Mouse (Mus musculus) monocyte, adult 2 months (primary cell): Measurements from ENCODE around the gene Rer1.
"Not testable (repeated sequence)": the region's sequence is repeated elsewhere in the genome, so short reads cannot be mapped to it uniquely, and the experiment has no call there.

Experiments
- DNase-seq, 2 experiments: peaks; one replicate each; pipeline ENCODE4 v3.0.0; 2022; ENCODE audit warnings: low spot score in 2 of 2, low read depth in 1 of 2

Rer1 gene

DNA sequence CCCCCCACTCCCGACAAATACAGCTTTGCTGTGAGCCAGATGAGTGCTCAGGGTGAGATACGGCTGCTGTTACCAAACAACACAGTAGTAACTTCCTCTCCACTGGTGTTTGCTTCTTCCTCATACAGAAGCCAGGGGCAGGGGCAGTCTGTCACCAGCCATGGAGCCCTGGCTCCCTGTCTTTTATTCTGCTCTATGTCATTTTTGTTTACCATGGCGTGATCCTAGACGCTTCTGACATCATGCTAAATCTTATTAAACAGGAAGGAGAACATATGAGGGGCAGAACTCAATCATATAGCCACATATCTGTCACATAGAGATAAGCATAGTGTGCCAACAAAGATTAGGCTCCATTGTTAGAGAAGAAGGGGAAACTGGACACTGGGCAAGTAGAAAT lies 30.4 kb upstream of the Rer1 start:
- no peak for DNase-seq

DNA sequence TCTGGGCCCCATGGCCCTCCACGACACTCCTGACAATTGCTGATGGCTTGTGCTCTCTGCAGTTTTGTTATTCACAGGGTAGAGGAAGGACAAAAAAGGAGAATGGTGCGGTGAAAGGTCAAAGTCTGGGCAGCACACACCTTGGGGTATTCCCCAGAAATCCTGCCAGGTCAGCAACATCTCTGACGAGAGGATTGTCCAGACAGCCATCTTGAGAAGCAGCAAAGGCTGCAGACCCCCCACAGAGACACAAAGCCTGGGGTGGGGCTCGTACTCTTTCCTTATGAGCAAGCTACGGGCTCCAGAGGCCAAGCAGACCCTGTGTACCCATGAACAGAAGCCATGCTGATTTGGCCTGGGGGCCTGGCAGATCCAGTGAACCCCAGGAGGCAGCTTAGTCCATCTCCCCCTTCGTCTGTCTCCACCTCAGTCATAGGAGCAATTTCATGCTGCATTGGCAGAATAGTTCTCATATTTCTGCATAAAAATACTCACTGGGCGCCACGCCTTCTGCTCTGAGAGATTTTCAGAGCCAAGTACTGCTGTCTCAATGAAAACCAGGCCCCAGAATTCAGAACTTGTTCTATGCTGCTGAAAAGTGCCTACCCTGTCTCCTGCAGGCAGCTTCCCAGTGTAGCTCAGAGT lies 27.7 kb upstream of the Rer1 start:
- no peak for DNase-seq

DNA sequence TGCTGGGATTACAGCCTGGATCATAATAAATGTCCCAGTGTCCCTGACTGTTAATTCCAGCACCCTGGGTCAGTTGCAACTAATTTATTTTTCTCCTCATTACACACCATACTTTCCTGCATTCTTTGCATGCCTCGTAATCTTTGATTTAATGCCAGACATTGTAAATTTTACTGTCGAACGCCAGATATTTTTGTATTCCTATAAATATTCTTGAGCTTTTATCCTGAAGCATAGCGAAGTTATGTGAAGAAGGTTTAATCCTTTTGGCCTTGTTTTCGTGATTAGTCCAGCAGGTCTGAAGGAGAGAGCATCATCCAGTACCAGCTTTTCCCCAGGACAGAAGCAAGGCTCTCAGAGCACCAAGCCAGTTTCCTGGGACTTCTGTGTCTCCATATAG lies 23.3 kb upstream of the Rer1 start:
- no peak for DNase-seq

DNA sequence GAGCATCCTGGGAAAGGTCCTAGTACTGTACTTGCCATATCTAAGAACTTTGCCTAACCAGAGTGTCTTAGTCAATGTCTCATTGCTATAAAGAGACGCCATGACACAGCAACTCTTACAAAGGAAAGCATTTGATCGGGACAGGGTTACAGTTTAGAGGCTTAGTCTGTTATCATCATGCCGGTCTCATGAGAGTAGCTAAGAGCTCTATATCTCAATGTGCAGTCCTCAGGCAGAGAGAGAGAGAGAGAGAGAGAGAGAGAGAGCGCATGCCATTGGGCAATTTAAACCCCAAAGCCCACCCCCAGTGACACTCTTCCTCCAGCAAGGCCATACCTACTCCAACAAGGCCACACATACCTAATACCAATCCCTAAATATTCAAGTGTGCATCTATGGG lies 21.7 kb upstream of the Rer1 start:
- DNase-seq = no peak

DNA sequence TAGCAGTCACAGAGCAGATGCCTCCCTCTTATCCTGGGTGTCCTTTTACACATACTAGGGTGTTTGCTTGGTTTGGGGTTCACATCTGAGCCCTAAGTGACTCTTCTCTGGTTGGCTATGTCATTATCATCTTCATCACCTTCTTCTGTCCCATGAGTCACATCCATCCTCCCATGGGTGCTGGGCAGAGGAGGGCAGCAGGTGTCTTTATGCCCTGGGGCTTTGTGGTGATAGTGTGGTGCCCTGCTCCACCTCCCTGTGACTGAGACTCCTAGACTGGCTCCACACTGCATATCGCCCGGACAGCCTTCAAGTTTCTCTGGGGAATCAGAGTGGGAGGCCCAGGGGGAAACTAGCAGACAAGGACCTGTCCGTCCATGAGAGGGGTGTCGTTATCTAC lies 12.4 kb upstream of the Rer1 start:
- DNase-seq = no peak

DNA sequence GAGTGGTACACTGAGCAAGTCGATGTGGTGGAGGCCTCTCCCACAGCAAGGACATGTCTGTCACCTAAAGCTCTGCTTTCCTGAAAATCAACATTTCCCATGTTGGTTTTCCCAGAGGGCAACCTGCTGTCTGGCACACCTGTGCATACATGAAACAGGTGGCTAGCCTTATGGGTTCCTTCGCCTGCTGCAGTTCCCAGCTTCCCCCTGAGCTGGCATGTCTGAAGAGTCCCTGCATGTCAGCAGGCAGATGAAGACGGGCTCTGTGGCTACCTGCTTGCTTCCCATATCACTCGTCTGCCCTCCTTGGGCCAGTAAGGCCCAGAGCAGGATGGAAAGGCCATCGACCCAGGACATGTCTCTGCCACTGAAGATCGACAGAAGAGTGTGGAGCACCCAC lies 11.3 kb upstream of the Rer1 start:
- DNase-seq = no peak

DNA sequence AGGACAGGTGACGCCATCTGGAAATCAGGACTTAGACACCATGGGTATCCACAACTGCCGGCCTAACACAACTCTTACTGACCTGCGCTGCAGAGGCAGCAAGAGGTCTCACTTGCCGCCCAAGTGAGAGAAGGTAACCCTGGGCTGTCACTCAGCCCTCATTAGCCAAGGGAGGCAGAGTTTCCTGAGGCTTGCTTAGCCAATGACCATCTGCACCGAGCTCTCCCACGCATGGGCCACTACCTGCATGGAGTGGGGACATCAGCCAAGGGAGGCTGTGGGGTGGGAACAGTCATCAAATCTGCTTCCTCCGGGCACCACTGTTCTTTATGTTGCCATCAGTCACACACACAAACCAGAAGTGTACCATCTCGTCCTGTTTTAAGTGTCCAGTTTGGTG lies 9.8 kb upstream of the Rer1 start:
- DNase-seq = no peak

DNA sequence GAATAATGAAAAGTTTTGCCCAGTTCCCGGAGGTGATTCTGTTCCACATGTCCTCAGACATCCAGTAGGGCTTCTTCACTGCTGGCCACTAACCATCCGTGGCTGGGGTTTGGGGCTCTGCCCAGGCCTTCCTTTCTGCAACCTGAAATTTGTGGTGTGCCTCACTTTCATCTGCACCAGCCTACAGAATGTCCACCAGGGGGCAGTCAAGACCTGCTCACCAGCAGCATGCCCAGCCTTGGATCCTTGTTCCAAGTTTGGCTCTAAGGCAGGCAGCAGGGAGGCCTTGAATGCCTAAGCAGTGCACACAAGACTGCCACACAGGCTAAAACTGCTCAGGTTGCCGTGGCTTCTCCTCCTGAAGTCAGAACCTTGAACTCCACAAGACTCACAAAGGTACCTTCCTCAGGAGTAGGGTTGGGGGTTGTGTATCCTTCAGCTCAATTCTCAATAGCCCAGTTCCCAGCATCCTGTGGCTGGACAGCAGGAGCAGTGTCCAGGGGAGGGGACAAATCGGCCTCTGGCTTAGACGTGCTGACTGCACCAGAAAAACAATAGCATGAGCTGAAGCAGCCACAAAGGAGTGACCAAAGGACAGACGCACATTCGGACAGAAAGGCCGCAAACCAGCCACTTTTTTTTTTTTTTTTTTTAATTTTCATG lies 9.2 kb upstream of the Rer1 start:
- DNase-seq = peak; percentile 41 to 72

DNA sequence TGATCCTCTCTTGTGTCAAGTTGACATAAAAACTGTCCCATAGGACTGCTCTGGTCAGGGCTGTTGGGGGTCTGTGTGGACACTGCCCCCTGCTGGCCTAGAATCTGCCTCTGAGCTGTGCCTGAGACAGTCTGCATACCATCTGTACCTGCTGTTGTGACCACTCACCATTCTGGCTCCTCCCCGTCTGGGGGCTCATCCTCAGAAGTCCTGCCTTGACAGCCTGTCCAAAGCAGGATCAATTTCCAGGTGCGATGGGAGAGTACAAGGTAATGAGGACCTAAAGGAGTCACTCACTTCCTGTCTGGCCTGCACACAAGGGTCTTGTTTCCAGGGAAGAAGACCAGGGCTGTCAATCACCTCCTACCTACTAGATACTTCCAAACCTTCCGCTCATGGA lies 8.4 kb upstream of the Rer1 start:
- DNase-seq = no peak

DNA sequence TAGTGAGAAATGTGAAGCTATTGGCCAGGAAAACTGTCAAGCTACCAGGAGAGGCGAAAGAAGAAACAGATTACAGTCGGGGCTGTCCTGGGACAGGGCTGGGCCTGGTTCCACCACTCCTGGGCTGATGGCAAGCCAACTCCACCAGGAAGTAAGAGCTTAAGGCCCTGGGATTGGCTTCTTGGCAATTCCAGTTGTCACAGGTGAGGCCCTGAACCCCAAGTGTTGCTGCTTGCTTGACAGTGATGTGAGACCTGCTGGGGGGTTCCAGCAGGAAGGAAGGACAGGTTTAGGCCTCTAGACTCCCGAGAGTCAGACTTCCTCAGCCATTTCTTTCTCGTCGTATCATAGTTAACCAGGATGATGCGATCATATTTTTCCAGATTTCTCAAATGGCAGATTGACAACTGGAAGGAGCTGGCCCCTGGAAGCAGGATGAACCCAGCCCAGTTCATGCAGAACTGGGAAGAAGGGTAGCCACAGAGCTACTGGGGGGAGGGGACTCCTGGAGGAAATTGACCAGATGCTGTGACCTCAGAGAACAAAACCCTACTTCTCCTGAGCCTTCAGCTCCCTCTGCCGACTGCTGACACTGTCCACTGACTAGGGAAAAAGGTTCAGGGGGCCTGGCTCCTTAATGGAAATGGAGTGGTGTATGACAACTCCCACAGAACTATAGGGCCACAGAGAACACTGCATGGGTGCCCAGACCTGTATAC lies 7.4 kb upstream of the Rer1 start:
- no peak for DNase-seq

DNA sequence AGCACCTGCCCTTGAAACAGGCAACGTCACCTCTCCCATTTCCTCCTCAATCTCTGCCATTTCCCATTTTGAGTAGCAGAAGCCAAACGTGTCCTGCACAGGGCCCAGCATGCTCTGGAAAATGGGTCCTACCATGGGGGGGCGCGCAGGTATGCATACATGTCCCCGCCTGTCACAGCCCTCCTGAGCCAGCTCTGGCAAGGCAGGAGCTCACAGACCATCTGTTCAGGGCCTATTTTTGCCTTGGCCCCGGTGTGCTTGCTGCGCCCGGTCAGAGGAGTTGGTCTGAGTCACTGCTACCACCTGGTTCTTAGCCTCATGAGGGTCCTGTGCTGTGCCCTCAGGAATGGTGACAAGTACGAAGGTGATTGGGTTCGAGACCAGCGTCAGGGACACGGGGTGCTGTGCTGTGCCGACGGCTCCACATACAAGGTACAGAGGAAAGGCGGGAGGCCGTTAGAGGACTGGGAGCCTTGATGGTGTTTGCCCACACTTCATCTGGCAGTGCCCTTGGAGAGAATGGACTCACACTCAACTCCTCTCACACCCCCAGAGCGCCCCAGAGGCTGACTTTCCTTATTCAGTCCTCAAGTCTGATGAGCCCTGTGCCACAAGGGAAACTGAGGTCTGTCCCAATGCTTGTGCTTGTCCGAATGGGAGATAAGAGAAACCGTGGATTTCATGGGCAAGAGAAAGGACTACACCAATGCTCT lies 6.7 kb upstream of the Rer1 start:
- no peak for DNase-seq

DNA sequence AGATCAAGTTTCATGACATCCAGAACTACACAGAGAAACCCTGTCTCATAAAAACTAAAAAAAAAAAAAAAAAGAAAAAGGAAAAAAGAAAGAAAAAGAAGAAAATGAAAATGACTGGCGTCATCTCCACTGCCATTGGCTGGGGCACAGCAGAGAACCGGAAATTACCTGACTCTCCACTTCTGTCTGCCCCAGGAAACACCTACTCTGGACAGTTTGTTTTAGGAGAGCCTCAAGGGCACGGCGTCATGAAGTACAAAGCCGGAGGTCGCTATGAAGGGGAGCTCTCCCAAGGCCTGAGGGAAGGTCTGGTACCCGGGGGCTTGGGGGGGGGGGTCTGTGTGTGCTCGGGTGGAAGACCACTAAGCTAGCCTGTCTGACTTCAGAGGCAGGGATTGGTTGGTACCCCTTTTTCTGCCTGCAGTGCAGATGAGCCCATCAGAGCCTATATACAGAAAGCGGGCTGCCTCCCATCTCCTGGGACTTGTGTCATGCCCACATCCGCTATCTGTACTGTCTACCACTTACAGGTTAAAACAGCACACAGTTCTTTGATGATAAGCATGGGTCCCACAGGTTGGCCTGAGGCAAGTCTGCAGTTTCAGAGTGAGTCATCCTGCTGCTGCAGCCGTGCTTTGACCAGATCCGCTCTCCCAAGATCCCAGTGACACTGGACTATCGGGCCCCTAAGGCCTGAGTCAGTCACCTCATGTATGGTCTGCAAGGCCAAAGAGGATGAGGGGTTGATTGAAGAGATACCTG lies 4.7 kb upstream of the Rer1 start:
- no peak for DNase-seq

DNA sequence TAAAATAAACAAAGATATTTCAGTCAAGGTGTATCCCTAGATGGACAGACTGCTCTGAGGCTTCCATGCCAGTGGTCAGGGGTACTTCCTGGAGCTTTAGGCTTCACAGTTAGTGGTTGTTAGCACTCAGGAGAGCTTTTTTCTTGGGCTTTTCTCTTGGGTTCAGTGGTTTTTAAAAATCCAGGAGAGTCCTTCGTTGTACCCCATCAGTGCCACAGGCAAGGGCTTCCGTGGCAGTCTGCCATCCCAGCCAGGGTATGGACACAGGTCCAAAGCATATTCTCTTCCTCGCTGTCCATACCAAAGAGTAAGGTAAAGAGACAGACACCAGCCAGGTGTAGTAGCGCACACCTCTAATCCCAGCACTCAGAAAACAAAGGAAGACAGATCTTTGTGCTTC lies 4.0 kb upstream of the Rer1 start:
- no peak for DNase-seq

DNA sequence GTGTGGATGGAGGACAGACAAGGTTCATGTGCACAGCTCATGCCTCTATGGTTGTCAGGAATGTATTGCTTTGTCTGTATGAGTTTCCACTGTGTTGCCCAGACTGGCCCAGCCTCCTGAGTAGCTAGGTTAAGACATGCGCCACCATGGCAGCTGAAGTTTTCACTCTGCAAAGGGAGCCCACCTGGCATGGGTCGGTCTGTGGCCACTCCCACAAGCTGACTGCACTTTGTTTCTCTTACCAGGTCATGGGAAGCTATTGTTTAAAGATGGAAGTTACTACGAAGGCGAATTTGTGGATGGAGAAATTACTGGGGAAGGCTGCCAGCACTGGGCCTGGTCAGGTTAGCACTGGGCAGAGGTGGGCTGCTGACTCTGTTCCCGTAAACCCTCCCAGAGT lies 3.1 kb upstream of the Rer1 start:
- DNase-seq = no peak

DNA sequence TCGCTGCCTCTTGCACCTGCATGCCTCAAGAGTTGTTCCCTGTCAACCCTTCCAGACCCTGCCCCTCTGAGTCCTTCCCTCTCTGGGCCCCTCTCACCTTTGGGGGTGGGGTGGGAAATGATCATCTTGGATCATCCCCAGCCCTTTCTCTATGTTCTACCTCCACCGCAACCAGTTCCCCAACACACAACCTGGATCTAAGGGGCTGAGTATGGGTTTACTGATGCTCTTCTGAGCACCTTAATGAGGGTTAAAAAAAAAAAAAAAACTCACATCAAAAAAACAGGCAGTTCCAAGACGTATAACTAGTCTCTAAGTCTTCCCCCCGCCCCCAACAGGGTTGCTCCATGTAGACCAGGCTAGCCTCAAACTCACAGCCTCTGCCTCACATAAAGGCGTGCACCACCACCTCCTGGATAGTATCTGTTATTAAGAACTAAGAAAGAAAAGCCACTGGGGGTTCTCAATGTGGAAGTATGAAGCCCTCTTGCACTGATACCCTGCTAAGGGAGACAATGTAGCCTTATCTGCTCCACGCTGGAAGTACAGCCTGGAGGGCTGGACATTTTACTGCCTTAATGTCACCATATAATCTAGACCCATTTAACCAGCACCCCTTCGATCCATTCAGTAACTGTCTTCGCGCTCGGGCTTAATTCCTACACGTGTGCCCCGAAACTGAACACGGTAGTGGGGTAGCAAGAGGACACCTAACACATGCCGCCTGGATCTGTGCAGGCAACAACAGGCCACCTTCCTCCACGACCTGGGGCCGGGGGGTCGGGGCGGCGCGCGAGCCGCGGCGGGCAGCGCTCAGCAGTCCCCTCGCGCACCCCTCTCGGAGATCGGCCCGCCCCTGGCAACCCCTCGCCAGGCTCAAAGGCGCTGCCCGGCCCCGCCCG lies 725 bp downstream of the Rer1 start:
- no peak for DNase-seq

DNA sequence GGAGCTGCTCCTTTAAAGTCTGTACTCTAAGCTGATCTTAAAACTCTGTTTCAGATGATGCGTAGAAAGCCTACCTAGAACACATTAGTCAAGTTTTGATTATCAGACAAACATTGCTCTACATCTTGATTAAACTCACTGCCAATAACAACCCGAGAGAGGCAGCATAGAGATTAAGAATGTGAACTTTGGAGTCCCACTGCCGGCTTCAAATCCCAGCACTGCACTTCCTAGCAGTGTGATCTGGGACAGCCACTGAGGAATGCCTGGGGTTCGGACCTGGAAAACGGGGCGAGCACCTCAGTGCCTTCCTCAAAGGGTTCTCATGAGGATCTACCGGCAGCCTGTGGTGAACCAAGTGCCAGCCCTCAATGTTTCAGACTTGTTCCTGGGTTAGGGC lies 1.8 kb downstream of the Rer1 start:
- no peak for DNase-seq

DNA sequence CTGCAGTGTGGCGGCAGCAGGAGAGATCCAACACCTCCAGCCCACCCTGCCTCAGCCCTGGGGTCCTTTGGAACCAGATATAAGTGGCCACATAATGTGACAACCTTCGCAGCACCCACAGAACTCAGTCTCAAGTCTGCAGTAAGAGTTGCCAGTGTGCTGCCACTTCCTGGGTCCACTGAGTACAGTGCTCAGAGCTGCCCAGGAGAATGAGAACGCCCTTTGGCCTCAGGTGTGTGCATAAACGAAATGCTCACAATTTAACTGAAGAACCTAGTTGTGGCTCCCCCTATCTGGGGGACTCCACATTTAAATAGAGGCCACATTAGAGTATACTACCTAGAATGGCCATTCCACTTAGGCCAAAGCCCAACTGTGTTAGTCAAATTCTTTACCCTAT lies 2.6 kb downstream of the Rer1 start:
- DNase-seq = no peak

DNA sequence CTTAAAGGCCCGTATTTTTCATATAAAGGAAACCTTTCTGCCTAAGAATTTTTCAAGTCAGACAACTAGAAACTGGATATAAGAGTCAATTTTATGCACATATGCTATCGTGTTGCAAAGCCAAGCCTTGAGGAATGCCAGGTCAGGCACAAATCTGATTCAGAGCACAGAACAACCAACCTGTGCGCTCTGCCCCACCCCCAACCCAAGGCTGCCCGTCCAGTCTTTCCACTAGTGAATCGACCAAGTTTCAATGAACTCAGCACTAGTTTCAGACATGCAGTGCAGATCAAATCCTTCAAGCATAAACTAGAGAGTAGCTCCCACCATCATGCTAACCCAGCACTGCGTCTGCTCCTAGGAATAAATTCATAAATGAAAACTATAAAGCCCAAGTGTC lies 6.5 kb downstream of the Rer1 start:
- DNase-seq = no peak

DNA sequence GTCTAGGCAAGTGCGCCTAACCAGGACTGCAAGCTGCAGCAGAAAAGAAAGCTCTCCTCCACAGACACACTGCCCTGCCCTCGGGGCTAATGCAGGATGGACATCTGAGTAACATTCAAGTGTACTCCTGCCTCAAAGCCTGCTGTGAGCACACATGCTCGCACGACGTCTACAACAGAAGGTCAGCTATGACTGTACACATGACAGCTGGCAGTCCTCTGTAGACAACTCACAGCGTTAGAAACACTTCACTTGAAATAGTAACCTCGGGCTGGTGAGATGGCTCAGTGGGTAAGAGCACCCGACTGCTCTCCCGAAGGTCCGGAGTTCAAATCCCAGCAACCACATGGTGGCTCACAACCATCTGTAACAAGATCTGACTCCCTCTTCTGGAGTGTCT lies 7.4 kb downstream of the Rer1 start:
- not testable (repeated sequence) for DNase-seq

DNA sequence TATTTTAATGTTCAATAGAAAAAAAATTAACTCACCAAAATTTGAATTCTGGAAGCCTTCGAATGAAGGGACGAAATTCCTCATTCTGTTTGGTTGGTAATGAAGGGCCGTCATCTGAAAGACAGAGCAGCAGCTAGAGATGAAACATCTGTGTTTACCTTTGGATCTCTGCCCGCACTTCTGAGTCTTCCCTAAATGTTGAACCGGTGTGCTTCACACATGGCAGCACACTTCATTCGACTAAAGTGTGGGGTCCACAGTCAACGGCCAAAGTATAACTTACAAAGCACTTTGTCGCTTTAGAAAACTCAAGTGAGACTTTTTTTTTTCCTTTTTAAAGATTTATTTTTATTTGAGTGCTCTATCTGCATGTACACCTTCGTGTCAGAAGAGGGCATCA lies 9.5 kb downstream of the Rer1 start:
- no peak for DNase-seq
